Mouse (Mus musculus): Measurements from ENCODE around the gene Gstcd. TPM values are rescaled to one million over a fixed set of nuclear protein-coding genes. Genes with fewer than 3 reads are reported as not detected.

Gene Gstcd
- polyA plus RNA-seq, 1 experiment from 2014 or later = 6.8 TPM

GRCm38 (mm10) chr3:132995904-132996267 lies 95.9 kb downstream of the Gstcd start:
- 0 out of 2 replicates have a peak, but pooled peaks cover 4% of the 10 kb centered on the region for H3K36me3 ChIP-seq
- H3K9me3 ChIP-seq = no peaks in the 10 kb centered on the region
- H3K27me3 ChIP-seq = no peaks in the 10 kb centered on the region
- WGBS = 86% methylated on average over 3 of the region's 3 CpGs
- no peak for ATAC-seq (ENCODE audit: insufficient number of reproducible peaks, low FRiP score, low TSS enrichment, low read depth)
- H3K4me3 ChIP-seq = no peak overlapping the region
- H3K4me1 ChIP-seq = no peaks in the 10 kb centered on the region
- H3K27ac ChIP-seq = no peak overlapping the region
- no peak overlapping the region for H3K4me2 ChIP-seq
- no peak overlapping the region for H3K9ac ChIP-seq

- Histone ChIP-seq H3K4me1 (no peaks in the 10 kb centered on the region), H3K4me3 (no peak overlapping the region), H3K36me3 (0 out of 2 replicates have a peak, but pooled peaks cover 4% of the 10 kb centered on the region), H3K4me2 (no peak overlapping the region), H3K27me3 (no peaks in the 10 kb centered on the region), H3K27ac (no peak overlapping the region), H3K9ac (no peak overlapping the region), H3K9me3 (no peaks in the 10 kb centered on the region)
- 84% methylated on average over 7 of the region's 7 CpGs for WGBS
- no peak for ATAC-seq (ENCODE audit: insufficient number of reproducible peaks, low FRiP score, low TSS enrichment, low read depth)
Measured at GRCm38 (mm10) chr3:132995172-132995903, 96.5 kb downstream of the Gstcd start.

- no peak overlapping the region for H3K9ac ChIP-seq
- no peak overlapping the region for H3K4me3 ChIP-seq
- 71% methylated on average over 5 of the region's 5 CpGs for WGBS
- H3K27ac ChIP-seq = no peak overlapping the region
- H3K4me2 ChIP-seq = no peak overlapping the region
- H3K4me1 ChIP-seq = peaks cover 10% of the 10 kb centered on the region; the same call in 1 of the 2 replicates
- no peaks in the 10 kb centered on the region for H3K27me3 ChIP-seq
- no peaks in the 10 kb centered on the region for H3K9me3 ChIP-seq
- H3K36me3 ChIP-seq = 0 out of 2 replicates have a peak, but pooled peaks cover 5% of the 10 kb centered on the region
- ATAC-seq (ENCODE audit: insufficient number of reproducible peaks, low FRiP score, low TSS enrichment, low read depth) = no peak
Measured at GRCm38 (mm10) chr3:132986188-132986587, 105.6 kb downstream of the Gstcd start.

- no peaks in the 10 kb centered on the region for H3K27me3 ChIP-seq
- H3K36me3 ChIP-seq = 0 out of 2 replicates have a peak, but pooled peaks cover 13% of the 10 kb centered on the region
- 12% methylated on average over 4 of the region's 4 CpGs for WGBS
- ATAC-seq (ENCODE audit: insufficient number of reproducible peaks, low FRiP score, low TSS enrichment, low read depth) = 0 out of 2 replicates have a peak, but pooled peaks have one; percentile 63
- no peaks in the 10 kb centered on the region for H3K9me3 ChIP-seq
- peak overlapping the region; percentile 73 for H3K27ac ChIP-seq
- H3K4me2 ChIP-seq = no peak overlapping the region
- no peak overlapping the region for H3K4me3 ChIP-seq
- H3K4me1 ChIP-seq = peaks cover 10% of the 10 kb centered on the region; the same call in 1 of the 2 replicates
- H3K9ac ChIP-seq = no peak overlapping the region
Measured at GRCm38 (mm10) chr3:132983845-132984485, 107.9 kb downstream of the Gstcd start.

- H3K36me3 ChIP-seq = 0 out of 2 replicates have a peak, but pooled peaks cover 11% of the 10 kb centered on the region
- no peak overlapping the region for H3K9ac ChIP-seq
- H3K4me1 ChIP-seq = peaks cover 10% of the 10 kb centered on the region; the same call in 1 of the 2 replicates
- H3K4me2 ChIP-seq = no peak overlapping the region
- no peak overlapping the region for H3K27ac ChIP-seq
- no peaks in the 10 kb centered on the region for H3K9me3 ChIP-seq
- ATAC-seq (ENCODE audit: insufficient number of reproducible peaks, low FRiP score, low TSS enrichment, low read depth) = no peak
- 93% methylated on average over 2 of the region's 2 CpGs for WGBS
- H3K4me3 ChIP-seq = no peak overlapping the region
- H3K27me3 ChIP-seq = no peaks in the 10 kb centered on the region
Measured at GRCm38 (mm10) chr3:132981968-132982367, 109.9 kb downstream of the Gstcd start.

- Histone ChIP-seq H3K4me2 (no peak overlapping the region), H3K4me1 (peaks cover 10% of the 10 kb centered on the region; the same call in 1 of the 2 replicates), H3K4me3 (no peak overlapping the region), H3K27me3 (no peaks in the 10 kb centered on the region), H3K9me3 (no peaks in the 10 kb centered on the region), H3K9ac (no peak overlapping the region), H3K36me3 (0 out of 2 replicates have a peak, but pooled peaks cover 11% of the 10 kb centered on the region), H3K27ac (no peak overlapping the region)
- ATAC-seq (ENCODE audit: insufficient number of reproducible peaks, low FRiP score, low TSS enrichment, low read depth) = no peak
- 88% methylated on average over 12 of the region's 12 CpGs for WGBS
Measured at GRCm38 (mm10) chr3:132979781-132980461, 111.9 kb downstream of the Gstcd start.

- 71% methylated on average over 5 of the region's 5 CpGs for WGBS
- H3K36me3 ChIP-seq = no peaks in the 10 kb centered on the region
- H3K27me3 ChIP-seq = no peaks in the 10 kb centered on the region
- H3K4me1 ChIP-seq = no peaks in the 10 kb centered on the region
- no peak overlapping the region for H3K4me2 ChIP-seq
- H3K9me3 ChIP-seq = no peaks in the 10 kb centered on the region
- no peak overlapping the region for H3K9ac ChIP-seq
- H3K27ac ChIP-seq = no peak overlapping the region
- H3K4me3 ChIP-seq = no peak overlapping the region
- ATAC-seq (ENCODE audit: insufficient number of reproducible peaks, low FRiP score, low TSS enrichment, low read depth) = no peak
Measured at GRCm38 (mm10) chr3:132966255-132966654, 125.6 kb downstream of the Gstcd start.

GRCm38 (mm10) chr3:132964715-132965507 lies 126.9 kb downstream of the Gstcd start:
- Histone ChIP-seq H3K9ac (no peak overlapping the region), H3K9me3 (no peaks in the 10 kb centered on the region), H3K4me1 (no peaks in the 10 kb centered on the region), H3K27ac (no peak overlapping the region), H3K27me3 (no peaks in the 10 kb centered on the region), H3K4me2 (no peak overlapping the region), H3K36me3 (no peaks in the 10 kb centered on the region), H3K4me3 (no peak overlapping the region)
- 69% methylated on average over 9 of the region's 9 CpGs for WGBS
- ATAC-seq (ENCODE audit: insufficient number of reproducible peaks, low FRiP score, low TSS enrichment, low read depth) = no peak

- Histone ChIP-seq H3K9ac (no peak overlapping the region), H3K36me3 (no peaks in the 10 kb centered on the region), H3K9me3 (no peaks in the 10 kb centered on the region), H3K4me2 (no peak overlapping the region), H3K4me1 (no peaks in the 10 kb centered on the region), H3K4me3 (no peak overlapping the region), H3K27ac (no peak overlapping the region), H3K27me3 (no peaks in the 10 kb centered on the region)
- no peak for ATAC-seq (ENCODE audit: insufficient number of reproducible peaks, low FRiP score, low TSS enrichment, low read depth)
- WGBS = 84% methylated on average over 7 of the region's 7 CpGs
Measured at GRCm38 (mm10) chr3:132962631-132963361, 129.0 kb downstream of the Gstcd start.

GRCm38 (mm10) chr3:132950529-132950880 lies 141.3 kb downstream of the Gstcd start:
- no peak; the same call in 1 of the 2 replicates for ATAC-seq (ENCODE audit: insufficient number of reproducible peaks, low FRiP score, low TSS enrichment, low read depth)
- peaks cover 18% of the 10 kb centered on the region for H3K4me1 ChIP-seq
- H3K27ac ChIP-seq = no peak overlapping the region
- no peaks in the 10 kb centered on the region for H3K36me3 ChIP-seq
- peak overlapping the region; percentile 70 for H3K4me3 ChIP-seq
- peak overlapping the region; percentile 65 for H3K9ac ChIP-seq
- peak overlapping the region; percentile 98 for H3K4me2 ChIP-seq
- H3K27me3 ChIP-seq = peaks cover 13% of the 10 kb centered on the region; the same call in 1 of the 2 replicates
- H3K9me3 ChIP-seq = no peaks in the 10 kb centered on the region
- 5% methylated on average over 7 of the region's 7 CpGs for WGBS

Measured in limb, embryonic 15.5 days (tissue).